Mouse (Mus musculus) lung, postnatal 0 days (tissue): Measurements from ENCODE around the gene Xylt1.

Experiments used
- CTCF ChIP-seq: IDR thresholded peaks from 2 replicates; pipeline ENCODE4 v1.5.1; 2016; ENCODE audit warnings: antibody characterized with exemption, mild to moderate bottlenecking
- EP300 ChIP-seq: IDR thresholded peaks from 2 replicates; pipeline ENCODE4 v1.6.1; 2016; ENCODE audit warnings: antibody characterized with exemption, mild to moderate bottlenecking, control low read depth

GRCm38 (mm10) chr7:117502415-117502814, 121.6 kb downstream of the Xylt1 start:
- TF ChIP-seq CTCF, result no peak
- TF ChIP-seq EP300, result no peak
